Mouse (Mus musculus) lung, postnatal 0 days (tissue): ENCODE measurements at regions not wholly inside any gene's neighbourhood (a gene's known extent, or its start where the extent isn't known, plus 50 kb on each side); places are given as distances from the start of the nearest gene placed in this dataset.

Experiments
- ATAC-seq: fragments of 200-750 bp; cut with Nextera tagmentation; 2 replicates; pipeline ENCODE4 v1.8.0; 2017; ENCODE audit warnings: moderate library complexity
- DNase-seq: peaks from one replicate; pipeline ENCODE4 v3.0.0-alpha.2; 2016; ENCODE audit warnings: low spot score
- H3K27ac ChIP-seq: fragments of 300-500 bp; sonication (generic); 2 replicates; pipeline ENCODE4 v1.5.1; 2014; ENCODE audit warnings: antibody characterized with exemption, mild to moderate bottlenecking, low read length, mixed read lengths
- H3K27me3 ChIP-seq: fragments of 300-500 bp; sonication (generic); replicated peaks from 2 replicates; pipeline ENCODE4 v1.6.1; 2014; ENCODE audit warnings: low read length, mixed read lengths; ENCODE audit not compliant: insufficient read depth
- H3K36me3 ChIP-seq: fragments of 300-500 bp; sonication (generic); 2 replicates; pipeline ENCODE4 v1.6.1; 2014; ENCODE audit warnings: low read length, mixed read lengths; ENCODE audit not compliant: insufficient read depth
- H3K4me1 ChIP-seq: fragments of 300-500 bp; sonication (generic); 2 replicates; pipeline ENCODE4 v1.6.1; 2014; ENCODE audit warnings: antibody characterized with exemption, low read depth, low read length, mixed read lengths; ENCODE audit not compliant: insufficient read depth
- H3K4me2 ChIP-seq: fragments of 300-500 bp; sonication (generic); replicated peaks from 2 replicates; pipeline ENCODE4 v1.6.1; 2014; ENCODE audit warnings: low read depth, mild to moderate bottlenecking, low read length, moderate library complexity, mixed read lengths
- H3K4me3 ChIP-seq: fragments of 300-500 bp; sonication (generic); 2 replicates; pipeline ENCODE4 v1.5.1; 2014; ENCODE audit warnings: low read depth, low read length
- H3K9ac ChIP-seq: fragments of 300-500 bp; sonication (generic); replicated peaks from 2 replicates; pipeline ENCODE4 v1.6.1; 2014; ENCODE audit warnings: low read depth, mild to moderate bottlenecking
- H3K9me3 ChIP-seq: fragments of 300-500 bp; sonication (generic); 2 replicates; pipeline ENCODE4 v1.6.1; 2016; ENCODE audit warnings: low read length, mixed read lengths
- CTCF ChIP-seq: IDR thresholded peaks from 2 replicates; pipeline ENCODE4 v1.5.1; 2016; ENCODE audit warnings: antibody characterized with exemption, mild to moderate bottlenecking
- EP300 ChIP-seq: IDR thresholded peaks from 2 replicates; pipeline ENCODE4 v1.6.1; 2016; ENCODE audit warnings: antibody characterized with exemption, mild to moderate bottlenecking, control low read depth
- WGBS: fragments of 180-500 bp; shearing (Covaris S2); extraction: QIAGEN DNeasy Blood & Tissue Kit; methylation state at CpG from one replicate; pipeline ENCODE4 v1.1.7; 2014; 5-methylcytosine and 5-hydroxymethylcytosine counted together

DNA sequence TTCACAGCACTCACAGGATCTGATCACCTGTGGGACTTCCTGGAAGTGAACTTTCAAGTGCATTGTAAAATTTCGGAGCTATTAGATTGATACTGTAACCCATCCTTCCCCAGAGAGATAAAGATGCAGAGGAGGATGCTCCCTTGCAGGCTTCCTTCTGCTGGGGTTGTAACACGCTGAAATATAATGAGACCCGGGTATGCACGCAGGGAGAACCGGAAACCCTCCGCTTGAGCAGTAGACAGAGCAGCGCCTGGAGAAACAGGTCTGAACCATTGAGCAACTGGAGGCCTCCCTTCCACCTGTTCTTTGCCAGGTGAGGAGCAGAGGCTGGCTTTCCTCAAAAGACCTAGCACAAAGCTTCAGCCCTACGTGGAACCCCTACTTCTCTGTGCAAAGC, 135.3 kb downstream of the Diras2 start:
- Histone ChIP-seq H3K4me2 (no peak overlapping the region), H3K27ac (no peak overlapping the region), H3K4me1 (no peaks in the 10 kb centered on the region), H3K27me3 (no peaks in the 10 kb centered on the region), H3K36me3 (no peaks in the 10 kb centered on the region), H3K9ac (no peak overlapping the region), H3K9me3 (no peaks in the 10 kb centered on the region), H3K4me3 (no peak overlapping the region)
- TF ChIP-seq EP300 (no peak), CTCF (no peak)
- WGBS: 79% methylated on average over 8 of the region's 8 CpGs
- ATAC-seq: no peak
- no peak for DNase-seq

DNA sequence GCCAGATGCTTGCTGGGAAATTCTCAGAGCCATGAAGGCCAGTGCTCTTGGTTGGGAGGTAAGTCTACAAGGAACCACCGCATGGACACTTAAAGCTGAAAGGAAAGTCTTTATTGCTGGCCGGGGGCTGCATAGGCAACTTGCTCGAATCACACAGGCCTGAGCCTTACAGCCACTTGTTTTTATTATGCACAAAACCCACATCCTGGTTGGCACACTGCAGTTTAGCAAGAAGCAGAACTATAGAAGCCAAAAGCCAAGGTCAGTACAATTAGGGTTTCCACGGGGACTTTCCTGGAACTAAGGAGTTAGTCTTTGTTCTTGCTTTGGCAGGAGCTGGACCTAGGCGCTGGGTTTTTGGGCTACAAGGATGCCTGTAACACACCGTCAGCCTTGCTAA, 132.7 kb downstream of the Diras2 start:
- H3K4me1 ChIP-seq: no peaks in the 10 kb centered on the region
- ATAC-seq (no peak), DNase-seq (no peak)
- no peaks in the 10 kb centered on the region for H3K9me3 ChIP-seq
- H3K27ac ChIP-seq: no peak overlapping the region
- no peaks in the 10 kb centered on the region for H3K36me3 ChIP-seq
- no peak for TF ChIP-seq EP300
- H3K4me2 ChIP-seq: no peak overlapping the region
- 78% methylated on average over 6 of the region's 6 CpGs for WGBS
- no peak overlapping the region for H3K4me3 ChIP-seq
- H3K9ac ChIP-seq: no peak overlapping the region
- H3K27me3 ChIP-seq: no peaks in the 10 kb centered on the region

DNA sequence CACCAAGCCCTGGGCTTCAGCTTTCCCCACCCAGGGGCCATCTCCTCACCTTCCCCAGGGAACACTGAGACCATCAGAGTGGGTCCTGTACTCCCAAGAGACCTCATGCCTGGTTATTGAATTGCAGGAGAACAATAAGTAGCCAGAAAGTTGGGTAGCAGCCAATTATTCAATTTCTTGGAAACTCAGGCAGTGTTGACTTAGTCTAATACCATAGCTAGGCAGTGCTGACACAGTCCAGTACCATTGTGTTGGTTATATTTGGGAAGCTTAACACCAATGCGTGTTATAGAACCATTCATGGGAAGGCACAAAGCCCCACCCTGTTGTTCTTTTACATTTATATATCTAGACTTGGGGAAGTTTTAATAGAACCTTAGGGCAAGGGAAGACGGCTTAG, 131.9 kb downstream of the Diras2 start:
- ATAC-seq (no peak), DNase-seq (peak; percentile 10)
- Histone ChIP-seq H3K4me3 (no peak overlapping the region), H3K27me3 (no peaks in the 10 kb centered on the region), H3K4me1 (no peaks in the 10 kb centered on the region), H3K36me3 (no peaks in the 10 kb centered on the region), H3K9me3 (no peaks in the 10 kb centered on the region), H3K27ac (no peak overlapping the region), H3K4me2 (no peak overlapping the region), H3K9ac (no peak overlapping the region)
- TF ChIP-seq CTCF (no peak), EP300 (no peak)
- WGBS: 73% methylated on average over 2 of the region's 2 CpGs

DNA sequence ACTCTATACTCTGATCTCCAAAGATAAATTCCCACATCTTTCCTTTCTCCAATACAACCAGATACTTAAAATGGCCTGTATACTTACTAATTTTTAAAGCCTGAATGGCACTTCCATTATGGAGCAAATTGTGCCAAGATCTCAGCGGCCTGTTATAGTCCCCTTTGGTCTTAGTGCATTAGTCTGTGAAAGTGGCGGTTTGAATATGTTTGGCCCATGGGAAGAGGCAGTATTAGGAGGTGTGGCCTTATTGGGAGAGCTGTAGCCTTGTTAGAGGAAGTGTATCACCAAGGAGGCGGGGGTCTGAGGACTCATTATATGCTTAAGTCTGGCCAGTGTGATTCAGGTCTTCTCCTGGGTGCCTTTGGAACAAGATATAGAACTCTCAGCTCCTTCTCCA, 127.3 kb downstream of the Diras2 start:
- DNase-seq (no peak), ATAC-seq (no peak)
- WGBS: 87% methylated on average over 3 of the region's 3 CpGs
- H3K4me3 ChIP-seq: no peak overlapping the region
- H3K27me3 ChIP-seq: no peaks in the 10 kb centered on the region
- no peak overlapping the region for H3K27ac ChIP-seq
- no peak overlapping the region for H3K9ac ChIP-seq
- TF ChIP-seq EP300: no peak
- no peak for TF ChIP-seq CTCF
- no peaks in the 10 kb centered on the region for H3K4me1 ChIP-seq
- H3K36me3 ChIP-seq: no peaks in the 10 kb centered on the region
- H3K4me2 ChIP-seq: no peak overlapping the region
- H3K9me3 ChIP-seq: no peaks in the 10 kb centered on the region

DNA sequence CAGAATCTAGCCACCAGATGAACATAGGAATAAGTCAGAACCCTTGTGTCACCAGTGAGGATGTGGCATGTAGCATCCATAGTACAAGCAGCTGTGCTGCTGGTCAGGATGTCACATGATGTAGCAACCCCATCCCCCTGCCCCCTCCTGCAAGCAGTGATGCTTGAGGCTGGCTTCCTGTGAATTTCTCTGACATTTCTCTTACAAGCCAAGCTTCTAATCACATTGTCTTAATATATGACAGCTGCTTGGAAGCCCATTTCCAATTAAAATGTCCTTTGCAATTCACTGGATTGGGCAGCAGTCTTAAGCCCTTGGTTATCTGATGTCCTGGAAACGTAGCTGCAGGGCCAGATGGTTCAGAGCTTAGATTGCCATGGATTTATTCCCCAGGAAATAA, 114.8 kb downstream of the Diras2 start:
- H3K4me1 ChIP-seq: no peaks in the 10 kb centered on the region
- no peaks in the 10 kb centered on the region for H3K27me3 ChIP-seq
- no peak overlapping the region for H3K27ac ChIP-seq
- 53% methylated on average over 1 of the region's 1 CpGs for WGBS
- no peak overlapping the region for H3K4me2 ChIP-seq
- no peaks in the 10 kb centered on the region for H3K36me3 ChIP-seq
- H3K4me3 ChIP-seq: no peak overlapping the region
- H3K9me3 ChIP-seq: no peaks in the 10 kb centered on the region
- TF ChIP-seq CTCF (no peak), EP300 (no peak)
- DNase-seq (no peak), ATAC-seq (no peak)
- H3K9ac ChIP-seq: no peak overlapping the region

DNA sequence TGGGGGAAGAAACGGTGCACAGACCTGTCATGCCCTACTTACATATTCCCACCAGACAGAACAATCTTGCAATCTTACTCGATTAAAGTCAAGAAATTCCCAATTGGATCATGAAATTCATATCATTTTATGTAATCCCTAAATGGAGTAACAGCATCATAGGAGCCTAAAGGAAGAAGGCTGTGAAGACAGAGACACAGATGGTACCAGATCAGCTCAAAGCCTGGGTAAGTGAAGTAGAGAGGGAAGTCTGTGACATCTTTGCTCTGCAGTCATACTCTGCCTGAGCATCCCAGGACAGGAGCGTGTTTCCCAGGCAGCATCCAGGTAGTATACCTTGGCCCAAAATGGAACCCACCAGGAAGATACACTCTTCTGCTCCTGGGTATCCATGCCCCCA, 108.6 kb downstream of the Diras2 start:
- H3K9ac ChIP-seq: no peak overlapping the region
- no peaks in the 10 kb centered on the region for H3K9me3 ChIP-seq
- no peak overlapping the region for H3K4me2 ChIP-seq
- no peak for DNase-seq
- TF ChIP-seq EP300 (no peak), CTCF (no peak)
- WGBS: 85% methylated on average over 3 of the region's 3 CpGs
- H3K36me3 ChIP-seq: no peaks in the 10 kb centered on the region
- no peak overlapping the region for H3K27ac ChIP-seq
- no peaks in the 10 kb centered on the region for H3K4me1 ChIP-seq
- no peaks in the 10 kb centered on the region for H3K27me3 ChIP-seq
- no peak overlapping the region for H3K4me3 ChIP-seq
- ATAC-seq: no peak

DNA sequence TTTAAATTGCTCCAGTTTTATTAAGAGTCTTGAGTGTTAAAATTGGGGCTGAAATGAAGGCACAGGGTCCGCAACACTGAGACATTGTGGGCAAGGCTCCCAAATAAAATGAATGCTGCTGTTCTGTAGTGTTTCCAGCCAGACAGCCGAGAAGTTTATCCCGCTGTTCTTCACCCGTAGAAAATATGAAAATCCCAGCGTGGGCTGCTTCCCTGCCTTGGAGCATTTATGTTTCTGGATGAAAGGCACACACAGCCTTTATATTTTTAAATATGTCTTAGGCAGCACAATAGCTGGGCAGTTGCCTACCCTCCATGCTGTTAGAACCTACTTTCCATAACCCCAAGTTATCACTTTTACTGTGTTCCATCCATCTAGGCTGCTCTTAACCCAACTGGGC, 102.6 kb downstream of the Diras2 start:
- H3K27me3 ChIP-seq: no peaks in the 10 kb centered on the region
- H3K4me2 ChIP-seq: no peak overlapping the region
- WGBS: 86% methylated on average over 5 of the region's 5 CpGs
- TF ChIP-seq EP300 (no peak), CTCF (no peak)
- ATAC-seq (no peak), DNase-seq (no peak)
- H3K9me3 ChIP-seq: no peaks in the 10 kb centered on the region
- H3K9ac ChIP-seq: no peak overlapping the region
- no peaks in the 10 kb centered on the region for H3K4me1 ChIP-seq
- no peaks in the 10 kb centered on the region for H3K36me3 ChIP-seq
- no peak overlapping the region for H3K4me3 ChIP-seq
- no peak overlapping the region for H3K27ac ChIP-seq
